11 mouse cellular contexts compared by ENCODE assay signal in the genomic region with DNA sequence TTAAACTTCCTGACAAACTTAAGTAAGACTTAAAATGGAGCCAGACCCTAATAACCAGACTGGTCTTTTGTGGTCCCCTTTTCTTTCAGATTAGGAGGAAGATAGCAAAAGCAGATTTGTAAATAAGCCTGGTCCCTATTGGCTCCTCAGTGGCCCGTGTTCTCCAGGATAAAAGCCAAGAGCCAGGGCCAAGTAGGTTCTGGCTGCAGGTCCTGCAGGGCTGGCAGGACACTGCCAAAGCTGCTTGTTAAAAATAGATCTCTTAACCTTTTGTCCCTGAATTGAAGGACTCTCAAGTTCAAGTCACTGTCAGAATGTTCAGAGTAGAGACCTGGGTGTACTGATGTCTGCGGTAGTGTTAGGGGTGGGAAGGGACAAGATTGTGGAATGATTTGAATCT. TPM values are rescaled to one million over a fixed set of nuclear protein-coding genes. Genes with fewer than 3 reads are reported as not detected.
DNase-seq lines count a peak whose midpoint lies in the region; ATAC-seq and TF ChIP-seq lines count a peak whose summit lies in the region.
"Had no signal": no experiment of that assay in that cellular context is flagged by ENCODE, and none has a peak within 500 bp of the region (broad histone marks: within the 10 kb centered on the region; RNA-seq: fewer than 3 reads in every experiment).

No protein-coding gene starts in this region.

- H3K4me1 ChIP-seq in kidney, embryonic 16.5 days (ENCODE audit: insufficient read depth, low read length) = no peaks in the 10 kb centered on the region
- peaks cover 33% of the 10 kb centered on the region for H3K4me1 ChIP-seq in heart, postnatal 0 days (ENCODE audit: control insufficient read depth, insufficient read depth)
- H3K4me1 ChIP-seq in midbrain, embryonic 13.5 days (replicated peaks) = peaks cover 24% of the 10 kb centered on the region
- H3K4me1 ChIP-seq in forebrain, embryonic 15.5 days = peaks cover 27% of the 10 kb centered on the region
- H3K4me1 ChIP-seq: liver, embryonic 13.5 days had no signal

- H3K36me3 ChIP-seq in kidney, embryonic 16.5 days (ENCODE audit: insufficient read depth, low read length) = no peaks in the 10 kb centered on the region
- H3K36me3 ChIP-seq in heart, postnatal 0 days (replicated peaks; ENCODE audit: control insufficient read depth, insufficient read depth, low read length) = no peaks in the 10 kb centered on the region
- H3K36me3 ChIP-seq in midbrain, embryonic 13.5 days = no peaks in the 10 kb centered on the region
- H3K36me3 ChIP-seq in forebrain, embryonic 15.5 days = no peaks in the 10 kb centered on the region
- H3K36me3 ChIP-seq: embryonic facial prominence, embryonic 13.5 days; liver, embryonic 13.5 days; midbrain, embryonic 15.5 days had no signal

- H3K4me3 ChIP-seq in kidney, embryonic 16.5 days (ENCODE audit: low read length) = no peak overlapping the region
- no peak overlapping the region for H3K4me3 ChIP-seq in heart, postnatal 0 days (ENCODE audit: low read depth, low read length)
- H3K4me3 ChIP-seq in midbrain, embryonic 13.5 days (replicated peaks) = no peak overlapping the region
- H3K4me3 ChIP-seq in forebrain, embryonic 15.5 days = no peak overlapping the region
- H3K4me3 ChIP-seq: embryonic facial prominence, embryonic 13.5 days; liver, embryonic 13.5 days; midbrain, embryonic 15.5 days had no signal

- no peak for TF ChIP-seq CTCF in heart, postnatal 0 days (IDR thresholded peaks at IDR 0.05; ENCODE audit: low read depth)

- 65% methylated on average over 2 of the region's 2 CpGs for WGBS in kidney, embryonic 16.5 days
- WGBS in heart, postnatal 0 days = 32% methylated on average over 2 of the region's 2 CpGs
- 74% methylated on average over 2 of the region's 2 CpGs for WGBS in midbrain, embryonic 13.5 days
- WGBS in forebrain, embryonic 15.5 days = 70% methylated on average over 2 of the region's 2 CpGs

- no peak overlapping the region for H3K9ac ChIP-seq in kidney, embryonic 16.5 days (replicated peaks; ENCODE audit: low read length)
- peak overlapping the region; percentile 16; the same call in 1 of the 2 replicates for H3K9ac ChIP-seq in heart, postnatal 0 days (replicated peaks; ENCODE audit: low read depth, low read length)
- H3K9ac ChIP-seq in midbrain, embryonic 13.5 days (replicated peaks) = no peak overlapping the region
- H3K9ac ChIP-seq in forebrain, embryonic 15.5 days (replicated peaks) = no peak overlapping the region
- H3K9ac ChIP-seq: embryonic facial prominence, embryonic 13.5 days; liver, embryonic 13.5 days; midbrain, embryonic 15.5 days had no signal

- H3K9me3 ChIP-seq in kidney, embryonic 16.5 days (ENCODE audit: low read length) = no peaks in the 10 kb centered on the region
- no peaks in the 10 kb centered on the region for H3K9me3 ChIP-seq in heart, postnatal 0 days (replicated peaks; ENCODE audit: control insufficient read depth, low read length)
- no peaks in the 10 kb centered on the region for H3K9me3 ChIP-seq in midbrain, embryonic 13.5 days
- H3K9me3 ChIP-seq in forebrain, embryonic 15.5 days = no peaks in the 10 kb centered on the region
- H3K9me3 ChIP-seq: embryonic facial prominence, embryonic 13.5 days; liver, embryonic 13.5 days; midbrain, embryonic 15.5 days had no signal

- H3K27me3 ChIP-seq in kidney, embryonic 16.5 days (ENCODE audit: insufficient read depth, low read length) = no peaks in the 10 kb centered on the region
- no peaks in the 10 kb centered on the region for H3K27me3 ChIP-seq in heart, postnatal 0 days (ENCODE audit: control insufficient read depth, insufficient read depth, low read length)
- no peaks in the 10 kb centered on the region for H3K27me3 ChIP-seq in midbrain, embryonic 13.5 days
- no peaks in the 10 kb centered on the region for H3K27me3 ChIP-seq in forebrain, embryonic 15.5 days
- H3K27me3 ChIP-seq: embryonic facial prominence, embryonic 13.5 days; liver, embryonic 13.5 days; midbrain, embryonic 15.5 days had no signal

- TF ChIP-seq EP300 in heart, postnatal 0 days (IDR thresholded peaks at IDR 0.05; ENCODE audit: low read depth) = no peak

- peak; percentile 78 for DNase-seq in kidney, adult 9 months
- DNase-seq in brain, adult 2 months (ENCODE audit: low read depth, low spot score) = peak; percentile 90
- DNase-seq in cerebellum, postnatal 25 days = peak; percentile 77 to 84
- peak; percentile 77 for DNase-seq in heart, postnatal 0 days (ENCODE audit: low spot score)
- DNase-seq in ovary, postnatal 36 days (ENCODE audit: low spot score) = no peak
- DNase-seq: liver, embryonic 13.5 days had no signal

- no peak overlapping the region for H3K4me2 ChIP-seq in kidney, embryonic 16.5 days (replicated peaks; ENCODE audit: low read depth, low read length)
- H3K4me2 ChIP-seq in heart, postnatal 0 days (ENCODE audit: low read depth, low read length) = no peak overlapping the region
- H3K4me2 ChIP-seq in midbrain, embryonic 13.5 days (replicated peaks) = no peak overlapping the region
- no peak overlapping the region for H3K4me2 ChIP-seq in forebrain, embryonic 15.5 days (replicated peaks)
- H3K4me2 ChIP-seq: embryonic facial prominence, embryonic 13.5 days; liver, embryonic 13.5 days; midbrain, embryonic 15.5 days had no signal

- H3K27ac ChIP-seq in kidney, embryonic 16.5 days (ENCODE audit: low read length) = no peak overlapping the region
- H3K27ac ChIP-seq in heart, postnatal 0 days (ENCODE audit: low read depth) = peak overlapping the region; percentile 89
- no peak overlapping the region for H3K27ac ChIP-seq in midbrain, embryonic 13.5 days
- H3K27ac ChIP-seq in forebrain, embryonic 15.5 days (replicated peaks) = no peak overlapping the region
- H3K27ac ChIP-seq: embryonic facial prominence, embryonic 13.5 days; liver, embryonic 13.5 days; midbrain, embryonic 15.5 days had no signal

- ATAC-seq in kidney, embryonic 16.5 days (ENCODE audit: low FRiP score, low TSS enrichment) = no peak
- ATAC-seq in heart, postnatal 0 days (ENCODE audit: insufficient read depth, low read depth) = peak; percentile 93
- no peak for ATAC-seq in midbrain, embryonic 13.5 days
- no peak for ATAC-seq in forebrain, embryonic 15.5 days (replicated peaks)
- ATAC-seq: midbrain, embryonic 15.5 days had no signal

RNA-seq across cellular contexts. Expression of gene Nap1l5, which starts 21.0 kb away (rescaled TPM):
- polyA plus RNA-seq in kidney, embryonic 16.5 days (2015; fragmentation: Nextera tagmentation; extraction: Ambion mirVana) = 0.85 and 1.8 TPM in 2 replicates
- 1.2 TPM in 1 of 2 replicates, not detected in the other for total RNA-seq in heart, postnatal 0 days (2014; rRNA removed; ENCODE audit: low replicate concordance)
- polyA plus RNA-seq in heart, postnatal 0 days (2015; fragmentation: Nextera tagmentation; extraction: Ambion mirVana) = 1.9 and 2.5 TPM in 2 replicates
- polyA plus RNA-seq in midbrain, embryonic 13.5 days (2015; fragmentation: Nextera tagmentation; extraction: Ambion mirVana) = 135 and 148 TPM in 2 replicates
- 69.4 and 90.4 TPM in 2 replicates for polyA plus RNA-seq in forebrain, embryonic 15.5 days (2015; fragmentation: Nextera tagmentation; extraction: Ambion mirVana)

Comparison
In these comparisons a context has a peak if more than half of its experiments do, and no peak if none do; other contexts are left out.
1. RNA of gene Nap1l5, which starts 21.0 kb away (polyA plus RNA-seq): 135 to 148 TPM in midbrain, embryonic 13.5 days and 69.4 to 90.4 TPM in forebrain, embryonic 15.5 days; 1.9 to 2.5 TPM in heart, postnatal 0 days and 0.85 to 1.8 TPM in kidney, embryonic 16.5 days; every median in the first group is over 10 times any median in the second.